In genomic region chr15:103513621-103514031, GRCm38 (mm10) we compare ENCODE assay signal across 8 mouse cellular contexts. TPM values are rescaled to one million over a fixed set of nuclear protein-coding genes. Genes with fewer than 3 reads are reported as not detected.
DNase-seq lines count a peak whose midpoint lies in the region; ATAC-seq and TF ChIP-seq lines count a peak whose summit lies in the region.

No protein-coding gene starts in this region.

- ATAC-seq in heart, embryonic 13.5 days (ENCODE audit: extremely low read depth, insufficient number of reproducible peaks, low FRiP score, low TSS enrichment), result no peak
- ATAC-seq in hindbrain, embryonic 11.5 days (ENCODE audit: low FRiP score), result peak; percentile 39
- peak; percentile 38 for ATAC-seq in midbrain, embryonic 11.5 days (ENCODE audit: low FRiP score)

- H3K4me1 ChIP-seq in heart, embryonic 13.5 days, result peaks cover 18% of the 10 kb centered on the region
- peaks cover 2% of the 10 kb centered on the region; the same call in 1 of the 2 replicates for H3K4me1 ChIP-seq in cerebellum, adult 2 months (ENCODE audit: control insufficient read depth, insufficient read depth, low read length)
- peaks cover 13% of the 10 kb centered on the region for H3K4me1 ChIP-seq in hindbrain, embryonic 11.5 days (replicated peaks; ENCODE audit: control insufficient read depth, insufficient read depth, low read length)
- peaks cover 42% of the 10 kb centered on the region for H3K4me1 ChIP-seq in midbrain, embryonic 11.5 days (ENCODE audit: control insufficient read depth, insufficient read depth, low read length)

- H3K9ac ChIP-seq in heart, embryonic 13.5 days, result peak overlapping the region; percentile 70
- H3K9ac ChIP-seq in hindbrain, embryonic 11.5 days (ENCODE audit: low read depth, low read length), result 0 out of 2 replicates have a peak overlapping the region, but pooled peaks have one; percentile 3
- H3K9ac ChIP-seq in midbrain, embryonic 11.5 days (ENCODE audit: low read length), result peak overlapping the region; percentile 44; the same call in 1 of the 2 replicates

- H3K36me3 ChIP-seq in heart, embryonic 13.5 days, result no peaks in the 10 kb centered on the region
- H3K36me3 ChIP-seq in hindbrain, embryonic 11.5 days (ENCODE audit: control insufficient read depth, insufficient read depth, low read length), result no peaks in the 10 kb centered on the region
- H3K36me3 ChIP-seq in midbrain, embryonic 11.5 days (ENCODE audit: control insufficient read depth, insufficient read depth, low read length), result no peaks in the 10 kb centered on the region

- peak overlapping the region; percentile 74 for H3K4me2 ChIP-seq in heart, embryonic 13.5 days
- peak overlapping the region; percentile 39 for H3K4me2 ChIP-seq in hindbrain, embryonic 11.5 days (replicated peaks; ENCODE audit: low read depth, low read length)
- peak overlapping the region; percentile 49 for H3K4me2 ChIP-seq in midbrain, embryonic 11.5 days

- no peak for DNase-seq in heart, postnatal 25 days (ENCODE audit: low spot score)
- peak; percentile 33 to 51 for DNase-seq in cerebellum, adult 2 months
- no peak for DNase-seq in hindbrain, embryonic 11.5 days (ENCODE audit: low spot score)
- peak; percentile 91 for DNase-seq in midbrain, embryonic 11.5 days (ENCODE audit: low spot score, missing footprints)
- no peak for DNase-seq in adrenal gland, postnatal 10 days
- DNase-seq in adrenal gland, adult 8-10 months, result no peak
- no peak for DNase-seq in layer of hippocampus, adult 8-10 months (ENCODE audit: low spot score in 2 of 2)

- peak overlapping the region; percentile 47 for H3K4me3 ChIP-seq in heart, embryonic 13.5 days
- H3K4me3 ChIP-seq in cerebellum, adult 2 months (replicated peaks; ENCODE audit: insufficient read depth, low read depth, low read length), result peak overlapping the region; percentile 50
- no peak overlapping the region for H3K4me3 ChIP-seq in hindbrain, embryonic 11.5 days (ENCODE audit: low read depth, low read length)
- no peak overlapping the region for H3K4me3 ChIP-seq in midbrain, embryonic 11.5 days (ENCODE audit: low read depth, low read length)

- no peak overlapping the region for H3K27ac ChIP-seq in heart, embryonic 13.5 days (replicated peaks)
- peak overlapping the region; percentile 61 for H3K27ac ChIP-seq in cerebellum, adult 2 months (ENCODE audit: insufficient read depth, low read length)
- H3K27ac ChIP-seq in hindbrain, embryonic 11.5 days (ENCODE audit: low read depth, low read length), result no peak overlapping the region; the same call in 1 of the 2 replicates
- peak overlapping the region; percentile 51 for H3K27ac ChIP-seq in midbrain, embryonic 11.5 days (ENCODE audit: low read depth, low read length)

- H3K9me3 ChIP-seq in heart, embryonic 13.5 days, result no peaks in the 10 kb centered on the region
- H3K9me3 ChIP-seq in hindbrain, embryonic 11.5 days (ENCODE audit: control insufficient read depth, low read length), result no peaks in the 10 kb centered on the region
- no peaks in the 10 kb centered on the region for H3K9me3 ChIP-seq in midbrain, embryonic 11.5 days (ENCODE audit: control insufficient read depth, low read length)

- TF ChIP-seq POLR2A in cerebellum, adult 2 months (IDR thresholded peaks at IDR 0.05; ENCODE audit: borderline replicate concordance, insufficient read depth, low read length), result no peak

- intact Hi-C loops in heart, postnatal 25 days (cut with DNase I), result no loop called here

- TF ChIP-seq CTCF in cerebellum, adult 2 months (IDR thresholded peaks at IDR 0.05; ENCODE audit: borderline replicate concordance, insufficient read depth, low read depth, low read length), result no peak

- H3K27me3 ChIP-seq in heart, embryonic 13.5 days (replicated peaks), result 0 out of 2 replicates have a peak, but pooled peaks cover 9% of the 10 kb centered on the region
- H3K27me3 ChIP-seq in cerebellum, adult 2 months (ENCODE audit: control insufficient read depth, insufficient read depth, low read length), result no peaks in the 10 kb centered on the region
- H3K27me3 ChIP-seq in hindbrain, embryonic 11.5 days (ENCODE audit: control insufficient read depth, insufficient read depth, low read length), result no peaks in the 10 kb centered on the region
- H3K27me3 ChIP-seq in midbrain, embryonic 11.5 days (ENCODE audit: control insufficient read depth, insufficient read depth, low read length), result no peaks in the 10 kb centered on the region

- WGBS in heart, embryonic 13.5 days, result 6% methylated on average over 7 of the region's 7 CpGs
- 1% methylated on average over 7 of the region's 7 CpGs for WGBS in cerebellum, adult 2 months
- WGBS in hindbrain, embryonic 11.5 days, result 10% methylated on average over 7 of the region's 7 CpGs
- 10% methylated on average over 7 of the region's 7 CpGs for WGBS in midbrain, embryonic 11.5 days

RNA-seq across cellular contexts. Expression of gene Pde1b, which starts 10.8 kb away (rescaled TPM):
- polyA plus RNA-seq in heart, embryonic 13.5 days (2015; fragmentation: Nextera tagmentation; extraction: Ambion mirVana), result 2.7 and 4.2 TPM in 2 replicates
- 1 to 10 TPM; 1.1 to 1.4 TPM for total RNA-seq in heart, postnatal 25 days (2021)
- 57.5 and 62.5 TPM in 2 replicates for polyA plus RNA-seq in cerebellum, adult 2 months (2012; rRNA removed)
- polyA plus RNA-seq in hindbrain, embryonic 11.5 days (2014; fragmentation: Nextera tagmentation; extraction: Ambion mirVana), result 38.1 and 39.0 TPM in 2 replicates
- polyA plus RNA-seq in midbrain, embryonic 11.5 days (2014; fragmentation: Nextera tagmentation; extraction: Ambion mirVana), result 31.8 and 35.6 TPM in 2 replicates
- 1 to 10 TPM; 5.6 to 9.4 TPM for total RNA-seq in adrenal gland, postnatal 10 days (2021)
- 10 to 100 TPM in 2 of 4 experiments, 1 to 10 TPM in 2; 6.0 to 15.8 (median 10.5) TPM for total RNA-seq in adrenal gland, adult 8-10 months (2022)
- 100 to 1,000 TPM in 3 of 4 experiments, 10 to 100 TPM in 1; 99.3 to 111 (median 103) TPM for total RNA-seq in layer of hippocampus, adult 8-10 months (2022)

RNA-seq across cellular contexts. Expression of gene Ppp1r1a, which starts 24.2 kb away (rescaled TPM):
- polyA plus RNA-seq in heart, embryonic 13.5 days (2015; fragmentation: Nextera tagmentation; extraction: Ambion mirVana), result 77.8 and 86.8 TPM in 2 replicates
- total RNA-seq in heart, postnatal 25 days (2021), result 10 to 100 TPM; 10.5 to 12.0 TPM
- polyA plus RNA-seq in cerebellum, adult 2 months (2012; rRNA removed), result 28.3 and 30.0 TPM in 2 replicates
- 47.9 and 53.7 TPM in 2 replicates for polyA plus RNA-seq in hindbrain, embryonic 11.5 days (2014; fragmentation: Nextera tagmentation; extraction: Ambion mirVana)
- polyA plus RNA-seq in midbrain, embryonic 11.5 days (2014; fragmentation: Nextera tagmentation; extraction: Ambion mirVana), result 56.4 and 62.7 TPM in 2 replicates
- total RNA-seq in adrenal gland, postnatal 10 days (2021), result 10 to 100 TPM; 23.0 to 37.4 TPM
- 10 to 100 TPM in 3 of 4 experiments, 1 to 10 TPM in 1; 5.1 to 14.2 (median 12.8) TPM for total RNA-seq in adrenal gland, adult 8-10 months (2022)
- total RNA-seq in layer of hippocampus, adult 8-10 months (2022), result 100 to 1,000 TPM; 103 to 150 (median 121) TPM

RNA-seq across cellular contexts. Expression of gene Glycam1, which starts 51.3 kb away (rescaled TPM):
- not detected in 2 replicates for polyA plus RNA-seq in heart, embryonic 13.5 days (2015; fragmentation: Nextera tagmentation; extraction: Ambion mirVana)
- not detected for total RNA-seq in heart, postnatal 25 days (2021)
- 0.40 TPM in 1 of 2 replicates, not detected in the other for polyA plus RNA-seq in cerebellum, adult 2 months (2012; rRNA removed)
- not detected in 2 replicates for polyA plus RNA-seq in hindbrain, embryonic 11.5 days (2014; fragmentation: Nextera tagmentation; extraction: Ambion mirVana)
- not detected in 2 replicates for polyA plus RNA-seq in midbrain, embryonic 11.5 days (2014; fragmentation: Nextera tagmentation; extraction: Ambion mirVana)
- 10 to 100 TPM; 22.6 to 27.0 TPM for total RNA-seq in adrenal gland, postnatal 10 days (2021)
- total RNA-seq in adrenal gland, adult 8-10 months (2022), result not detected
- 1 to 10 TPM in 2 of 4 experiments, under 1 TPM in 1, not detected in 1; 0.74 to 4.7 (median 3.5) TPM for total RNA-seq in layer of hippocampus, adult 8-10 months (2022)

Comparison
In these comparisons a context has a peak if more than half of its experiments do, and no peak if none do; other contexts are left out.
1. RNA of gene Glycam1, which starts 51.3 kb away (total RNA-seq): 22.6 to 27.0 TPM in adrenal gland, postnatal 10 days; 0.74 to 4.7 TPM in layer of hippocampus, adult 8-10 months, not detected in heart, postnatal 25 days and not detected in adrenal gland, adult 8-10 months; every median in the first group is over 4 times any median in the second.
2. H3K27ac ChIP-seq: peak in cerebellum, adult 2 months (single experiment) and midbrain, embryonic 11.5 days (single experiment); none in heart, embryonic 13.5 days (single experiment) and hindbrain, embryonic 11.5 days (single experiment).
3. H3K4me3 ChIP-seq: peak in heart, embryonic 13.5 days (single experiment) and cerebellum, adult 2 months (single experiment); none in hindbrain, embryonic 11.5 days (single experiment) and midbrain, embryonic 11.5 days (single experiment).
4. H3K9ac ChIP-seq: peak in every context shown above with its lines; median percentile 70 in heart, embryonic 13.5 days; 44 in midbrain, embryonic 11.5 days; 3 in hindbrain, embryonic 11.5 days.
5. DNase-seq: peak in cerebellum, adult 2 months (2 of 2) and midbrain, embryonic 11.5 days (single experiment); none in heart, postnatal 25 days (single experiment), hindbrain, embryonic 11.5 days (single experiment), adrenal gland, postnatal 10 days (single experiment), adrenal gland, adult 8-10 months (single experiment) and layer of hippocampus, adult 8-10 months (0 of 2).
6. RNA of gene Pde1b, which starts 10.8 kb away (total RNA-seq): 99.3 to 111 TPM in layer of hippocampus, adult 8-10 months; 6.0 to 15.8 TPM in adrenal gland, adult 8-10 months, 5.6 to 9.4 TPM in adrenal gland, postnatal 10 days and 1.1 to 1.4 TPM in heart, postnatal 25 days; every median in the first group is over 4 times any median in the second.
7. Peak in every context shown above with its lines, with median percentiles within 50 percentile points of each other: H3K4me2 ChIP-seq.